Mouse (Mus musculus): ENCODE measurements around the gene Kcnj10.

DNA sequence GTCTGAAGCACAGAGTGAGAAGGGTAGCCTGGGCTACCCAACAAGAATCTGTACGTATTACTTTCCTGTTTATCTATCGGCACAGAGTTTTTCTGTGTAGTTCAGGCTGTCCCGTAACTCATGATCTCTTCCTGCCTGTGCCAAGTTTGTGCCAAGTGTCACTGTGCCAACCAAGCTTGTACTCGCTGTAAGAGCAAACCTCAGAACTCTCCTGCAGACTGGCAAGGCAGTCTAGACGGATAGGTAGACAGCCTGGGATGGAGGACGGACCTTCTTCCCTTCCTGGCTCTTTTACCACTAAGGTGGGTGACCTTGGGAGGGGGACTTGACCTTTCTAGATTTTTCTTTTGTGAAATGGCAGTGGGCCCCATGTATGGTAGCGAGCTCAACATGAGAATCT lies 74.1 kb downstream of the Kcnj10 start:
- TF ChIP-seq CTCF (IDR thresholded peaks at IDR 0.05; ENCODE audit: insufficient read depth, low read depth, low read length): no peak
- TF ChIP-seq POLR2A (IDR thresholded peaks at IDR 0.05; ENCODE audit: insufficient read depth, low read depth, low read length): no peak
